Mouse (Mus musculus) WW6 (cell line): Measurements from ENCODE around the gene Lingo1.
A peak's percentile ranks its signal among the peaks of the same experiment; 100 is the strongest.

Experiments used
- DNase-seq: peaks from one replicate; pipeline ENCODE4 v3.0.0-alpha.2; 2013; ENCODE audit warnings: low read depth, low spot score

The Lingo1 gene

DNA sequence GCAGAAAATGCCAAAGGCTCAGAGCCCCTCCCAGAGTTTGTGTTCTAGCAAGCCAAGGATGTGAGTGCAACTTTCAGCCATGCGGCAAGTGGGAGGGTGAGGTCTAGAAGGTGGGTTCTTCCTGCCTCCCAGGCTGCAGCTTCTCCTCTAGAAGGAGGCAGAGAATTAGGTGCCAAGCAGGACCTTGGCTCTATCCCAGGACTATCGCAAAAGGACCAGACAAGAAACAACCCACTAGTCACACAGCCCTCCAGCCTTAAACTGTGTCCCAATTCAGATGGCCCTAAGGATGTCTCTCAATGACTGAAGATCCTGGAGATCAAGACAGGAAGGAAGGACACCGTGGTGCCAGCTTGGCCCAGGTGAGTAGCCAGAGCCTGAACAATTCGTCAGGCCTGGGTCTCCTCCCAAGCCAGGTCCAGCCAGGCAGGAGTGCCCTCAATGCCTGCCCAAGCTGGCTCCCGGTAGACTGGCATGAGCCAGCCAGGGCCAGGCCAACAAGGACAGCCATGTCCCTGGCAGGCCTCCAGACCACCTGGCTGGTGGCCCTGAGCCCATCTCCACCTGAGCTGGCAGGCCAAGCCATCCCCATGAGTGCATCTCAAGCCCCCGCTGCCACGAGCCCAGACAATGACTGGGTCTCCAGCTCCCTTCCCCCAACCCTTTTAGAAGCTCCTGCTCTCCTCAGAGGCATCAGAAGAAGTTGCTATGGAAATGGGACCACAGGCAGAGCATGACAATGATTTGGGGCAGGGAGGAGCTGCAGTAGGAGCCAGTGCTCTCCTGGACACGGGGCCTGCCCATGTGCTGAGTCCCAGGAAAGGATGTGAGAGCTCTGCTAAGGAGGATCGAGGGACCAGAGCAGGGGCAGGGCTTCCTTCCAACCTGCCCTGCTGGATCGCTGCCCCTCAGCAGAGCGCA is 19.1 kb downstream of the Lingo1 start:
- DNase-seq: no peak

DNA sequence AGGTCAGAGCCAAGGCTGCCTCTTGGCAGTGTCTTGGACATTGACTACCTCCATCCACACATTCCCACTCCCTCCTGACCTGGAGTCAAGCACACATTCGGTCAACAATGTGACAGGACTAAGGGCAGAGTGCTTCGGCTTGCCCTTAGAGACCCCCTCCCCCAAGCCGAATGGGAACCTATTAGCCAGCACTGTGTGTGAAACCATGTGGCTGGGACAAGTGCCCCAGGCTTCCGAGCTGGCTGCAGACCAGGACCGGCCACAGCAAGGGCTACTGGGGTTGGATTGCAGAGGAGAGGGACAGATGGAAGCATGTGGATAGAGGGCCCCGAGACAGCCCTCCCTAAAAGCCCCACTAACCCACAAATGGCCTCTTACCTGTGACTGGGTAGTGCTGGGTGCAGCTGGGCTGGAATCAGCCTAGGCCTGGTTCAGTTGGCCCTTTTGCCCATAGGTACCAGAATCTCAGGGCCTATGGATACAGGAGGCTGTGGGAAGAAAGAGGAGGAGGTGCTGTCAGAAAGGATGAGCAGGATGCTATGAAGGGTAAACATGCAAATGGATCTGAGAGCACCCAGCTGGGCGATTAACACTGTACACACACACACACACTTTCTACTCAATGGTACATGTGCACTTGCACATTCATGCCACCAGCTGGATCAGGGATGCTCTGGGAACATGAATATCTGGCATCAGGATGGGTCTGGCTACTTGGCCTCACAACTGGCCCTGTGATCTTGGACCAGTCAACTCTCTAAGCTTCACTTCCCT is 20.9 kb downstream of the Lingo1 start:
- DNase-seq: no peak

DNA sequence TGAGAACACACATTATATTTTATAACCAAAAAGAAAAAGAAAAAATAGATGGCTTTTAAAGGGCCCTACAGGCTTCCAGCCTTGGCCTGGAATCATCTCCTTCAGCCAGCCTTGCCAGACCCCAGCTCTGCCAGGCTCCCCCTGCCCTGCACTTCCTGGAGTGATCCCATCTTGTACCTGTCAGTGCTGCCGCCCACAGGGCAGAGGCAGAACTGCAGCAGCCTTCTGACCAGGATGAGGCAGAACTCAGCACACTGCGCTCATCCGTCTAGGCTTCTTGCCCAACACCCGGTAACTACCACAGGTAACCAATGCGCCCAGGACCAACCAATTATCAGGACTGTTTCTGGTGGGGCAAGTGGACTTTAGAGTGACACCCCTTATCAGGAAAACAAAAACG is 22.0 kb downstream of the Lingo1 start:
- DNase-seq: peak; percentile 50

DNA sequence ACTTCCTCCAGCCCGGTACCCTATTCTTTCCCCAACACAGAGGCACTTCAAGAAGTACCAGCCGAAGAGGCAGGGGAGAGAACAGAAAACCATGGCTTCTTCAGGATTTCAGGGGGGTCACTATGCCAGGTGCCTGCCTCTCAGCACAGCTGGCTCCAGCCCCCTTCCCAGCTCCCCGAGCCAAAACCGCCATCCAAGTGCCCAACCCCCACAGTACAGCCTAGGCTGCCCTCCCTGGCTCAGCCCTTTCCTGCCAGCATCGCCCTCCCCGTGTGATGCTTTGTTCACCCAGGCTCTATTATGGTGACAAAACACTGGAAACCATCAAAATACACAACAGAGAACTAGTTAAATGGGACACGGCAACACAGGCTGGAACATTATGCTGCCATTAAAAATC is 22.6 kb downstream of the Lingo1 start:
- DNase-seq: no peak

DNA sequence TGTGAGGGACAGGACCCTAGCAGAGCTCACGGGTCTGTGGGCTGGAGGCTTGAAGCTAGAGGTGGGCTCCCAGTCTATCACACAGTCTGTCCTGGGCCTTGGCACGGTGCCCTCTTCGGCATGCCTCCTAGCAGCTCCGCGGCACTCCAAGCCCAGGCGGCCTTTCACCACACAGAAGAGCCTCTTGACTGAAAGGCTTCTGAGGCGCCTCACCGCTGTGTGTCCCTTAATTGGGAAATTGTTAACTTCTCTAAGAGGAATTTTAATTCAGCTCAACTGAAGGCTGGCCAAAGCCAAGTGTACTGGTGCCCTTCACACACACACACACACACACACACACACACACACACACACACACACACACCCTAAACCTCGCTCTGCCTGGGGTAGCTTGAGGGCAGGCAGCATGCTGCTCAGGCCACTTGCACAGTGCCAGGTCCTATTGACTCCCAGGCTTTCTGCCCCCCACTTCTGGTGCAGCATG is 28.6 kb downstream of the Lingo1 start:
- DNase-seq: no peak

DNA sequence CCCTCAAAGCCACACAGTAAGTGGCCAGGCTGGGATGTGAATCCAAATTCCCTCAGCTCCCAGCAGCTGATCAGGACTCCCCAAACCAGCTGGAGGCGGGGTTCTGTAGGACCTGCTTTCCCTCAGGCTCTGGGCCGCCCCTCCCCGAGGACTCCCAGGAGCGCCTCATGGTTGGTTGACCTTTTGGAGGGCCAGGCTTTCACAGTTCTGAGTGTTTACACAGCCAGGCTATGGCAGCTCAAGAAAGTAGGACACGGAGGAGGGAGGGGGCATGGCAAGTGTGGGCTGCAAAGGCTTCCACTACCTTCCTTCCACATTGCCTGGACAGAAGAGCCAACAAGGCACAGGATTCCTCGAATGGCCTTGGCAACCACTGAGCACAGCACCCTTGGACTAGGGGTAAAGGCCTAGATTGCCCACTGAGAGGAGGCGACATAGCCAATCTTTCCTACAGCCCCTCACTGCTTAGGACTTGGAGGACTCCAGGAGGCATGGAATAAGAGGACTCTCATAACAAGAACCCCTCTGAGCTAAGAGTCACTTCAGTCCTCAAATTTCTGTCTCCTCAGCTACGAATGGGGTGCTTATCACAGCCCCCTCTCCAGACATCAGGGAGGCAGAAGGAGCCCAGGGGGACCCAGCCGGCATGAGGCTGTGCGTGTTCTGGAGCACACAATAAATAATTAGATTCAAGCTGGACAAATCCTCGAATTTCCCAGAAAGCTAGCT is 29.5 kb downstream of the Lingo1 start:
- no peak for DNase-seq

DNA sequence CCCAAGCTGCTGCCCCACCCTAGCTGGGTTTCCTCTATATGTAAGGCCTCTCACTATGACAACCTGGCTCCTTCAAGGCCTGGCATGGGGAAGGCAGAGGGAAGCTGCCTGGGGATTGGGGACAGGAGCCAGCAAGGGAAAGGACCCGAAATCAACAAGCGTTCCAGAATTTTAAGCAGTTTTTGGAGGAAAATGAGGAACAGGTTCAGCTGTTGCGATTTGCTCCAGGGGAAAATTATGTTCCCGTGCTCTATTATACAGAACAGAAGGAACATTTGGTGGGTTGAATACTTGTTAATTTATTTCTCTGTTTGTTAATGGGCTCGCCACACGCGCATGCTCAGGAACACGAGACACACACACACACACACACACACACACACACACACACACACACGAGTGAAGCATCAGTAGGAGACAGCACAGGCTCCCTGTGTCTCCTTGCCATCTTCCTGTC is 34.1 kb downstream of the Lingo1 start:
- DNase-seq: no peak

DNA sequence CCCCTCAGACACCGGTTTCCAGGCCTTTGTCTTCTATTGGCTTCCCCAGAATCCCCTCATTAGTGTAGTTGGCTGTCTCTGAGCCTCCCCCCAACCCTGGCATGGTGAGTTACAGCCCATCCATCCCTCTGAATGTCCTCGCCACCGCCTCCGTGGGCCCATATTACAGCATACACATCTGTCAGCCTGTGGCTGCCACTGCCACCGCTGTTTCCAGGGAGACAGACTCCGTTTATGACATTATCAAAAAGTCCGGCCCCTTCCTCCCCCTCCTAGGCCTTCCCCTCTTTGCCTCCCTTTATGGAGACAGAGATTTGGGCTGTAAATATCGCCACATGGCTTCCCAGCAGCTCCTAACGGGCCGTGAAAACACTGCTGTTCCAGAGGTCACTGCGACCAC is 38.5 kb downstream of the Lingo1 start:
- no peak for DNase-seq

DNA sequence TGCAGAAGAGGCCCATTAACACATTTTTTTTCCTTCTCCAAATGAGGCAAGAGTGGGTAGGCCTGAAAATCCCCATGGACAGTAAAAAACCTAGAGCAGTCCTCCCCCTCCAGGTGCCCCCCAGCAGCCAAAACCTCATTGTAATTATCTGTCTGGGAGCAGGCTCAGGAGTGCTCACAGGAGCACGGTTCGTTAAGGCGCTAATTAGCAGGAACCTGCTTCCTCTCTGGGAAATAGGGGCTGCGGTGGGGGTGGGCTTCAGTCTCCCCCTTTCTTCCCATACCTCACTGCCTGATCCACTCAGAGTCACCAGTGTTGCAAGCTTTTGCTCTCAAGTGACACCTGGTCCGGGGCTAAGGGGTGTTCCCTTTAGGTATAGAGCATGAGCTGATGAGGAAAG is 41.1 kb downstream of the Lingo1 start:
- no peak for DNase-seq

DNA sequence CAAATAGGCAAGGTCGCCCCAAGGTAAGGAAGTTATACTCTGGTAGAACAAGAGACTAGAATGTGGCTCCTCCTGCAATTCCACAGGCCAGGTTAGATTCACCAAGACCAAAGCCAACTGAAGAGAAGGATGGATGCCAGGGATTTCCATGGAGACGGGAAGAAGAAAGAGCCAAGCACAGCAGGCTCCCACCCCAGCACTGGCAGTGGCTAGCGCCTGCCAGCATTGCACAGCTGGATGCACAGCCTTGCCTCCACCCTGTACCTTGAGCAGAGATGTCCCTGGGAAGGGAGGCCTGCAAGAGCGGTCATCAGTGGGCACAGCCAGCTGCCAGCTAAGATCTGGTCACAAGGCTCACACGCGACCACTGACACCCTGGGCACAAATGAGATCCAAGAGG is 42.9 kb downstream of the Lingo1 start:
- DNase-seq: no peak

DNA sequence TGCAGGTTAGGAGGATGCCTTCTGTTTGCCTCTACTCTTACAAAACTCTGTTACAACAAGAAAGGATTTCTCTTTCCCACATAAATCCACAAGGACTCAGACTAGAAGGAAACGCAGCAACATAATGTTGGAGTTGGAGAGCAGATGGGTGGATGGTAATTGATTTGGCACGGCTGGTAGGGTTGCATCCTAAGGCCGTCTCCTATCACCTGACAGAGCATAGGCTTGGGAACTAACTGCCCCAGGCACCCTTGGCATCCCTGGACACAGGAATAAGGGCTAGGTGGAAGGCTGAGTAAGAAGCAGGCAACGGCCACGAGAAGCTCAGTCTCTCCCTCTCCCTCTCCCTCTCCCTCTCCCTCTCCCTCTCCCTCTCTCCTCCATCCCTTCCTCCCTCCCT is 48.2 kb downstream of the Lingo1 start:
- no peak for DNase-seq

DNA sequence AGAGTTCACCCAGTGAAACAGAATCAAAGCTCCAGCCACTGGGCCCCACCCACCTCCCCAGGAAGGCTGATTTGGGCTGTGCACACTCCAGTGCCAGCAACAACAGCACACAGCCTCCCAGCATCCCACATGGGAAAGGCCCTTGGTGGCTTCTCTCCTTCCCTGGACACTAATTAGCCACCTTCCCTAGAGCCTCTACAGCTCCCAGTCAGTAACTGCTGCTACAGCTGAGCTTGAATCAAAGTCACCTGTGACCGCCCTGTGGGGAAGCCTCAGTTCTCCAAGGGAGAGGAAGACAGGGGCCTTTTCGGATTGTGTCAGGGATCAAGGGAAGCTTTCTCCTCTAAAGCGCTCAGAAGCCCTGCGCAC is 49.4 kb downstream of the Lingo1 start:
- DNase-seq: no peak

DNA sequence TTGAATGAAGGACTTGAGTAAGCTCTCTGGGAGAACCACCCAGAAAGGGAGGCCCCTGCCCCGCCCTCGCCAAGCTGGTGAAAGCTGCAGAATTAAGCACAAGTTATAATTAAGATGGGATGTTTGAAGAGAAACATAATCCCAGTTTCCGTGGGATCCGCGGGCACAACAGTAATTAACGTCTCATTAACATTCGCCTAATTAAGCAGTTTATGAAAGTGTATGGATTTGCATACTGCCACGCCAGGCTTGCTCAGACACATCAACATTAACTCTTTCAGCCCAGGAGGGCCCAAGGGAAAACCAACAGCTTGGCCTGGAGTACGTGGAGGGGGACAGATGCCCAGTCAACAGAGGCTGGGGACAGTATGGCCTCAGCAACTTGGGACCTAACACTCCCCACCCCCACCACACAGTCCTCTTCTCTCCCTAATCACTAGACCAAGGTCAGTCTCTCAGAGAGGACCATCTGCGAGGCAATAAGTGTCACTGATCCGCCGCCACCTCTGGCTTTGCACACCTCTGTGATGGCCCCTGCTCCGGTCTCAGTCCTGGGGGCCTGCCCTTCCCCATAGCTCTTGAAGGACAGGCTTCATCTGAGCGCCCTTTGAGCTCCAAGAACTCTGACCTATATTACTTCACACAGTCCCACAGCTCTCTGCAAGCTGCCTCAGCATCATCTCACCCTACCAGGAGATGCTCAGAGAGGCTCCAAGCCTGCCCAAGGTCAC is 49.9 kb downstream of the Lingo1 start:
- no peak for DNase-seq

DNA sequence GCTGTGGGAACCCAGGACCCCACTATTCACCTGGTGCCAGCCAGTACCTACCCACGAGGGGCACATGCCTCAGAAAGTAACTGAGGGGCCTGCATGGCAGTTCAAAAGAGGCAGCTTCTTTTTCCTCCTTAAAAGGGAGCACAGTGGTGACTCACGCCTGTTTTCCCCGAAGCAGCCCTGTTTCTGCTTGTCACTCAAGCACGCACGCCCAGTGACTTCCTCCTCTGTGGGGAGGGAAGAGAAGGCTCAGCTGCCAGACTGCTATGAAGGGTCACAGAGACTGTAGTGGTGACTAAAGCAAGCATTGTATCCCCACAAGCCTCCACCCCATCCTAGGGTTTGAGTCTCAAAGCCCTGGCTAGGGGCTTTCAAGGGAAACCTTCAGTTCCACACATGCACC is 51.9 kb downstream of the Lingo1 start:
- no peak for DNase-seq

DNA sequence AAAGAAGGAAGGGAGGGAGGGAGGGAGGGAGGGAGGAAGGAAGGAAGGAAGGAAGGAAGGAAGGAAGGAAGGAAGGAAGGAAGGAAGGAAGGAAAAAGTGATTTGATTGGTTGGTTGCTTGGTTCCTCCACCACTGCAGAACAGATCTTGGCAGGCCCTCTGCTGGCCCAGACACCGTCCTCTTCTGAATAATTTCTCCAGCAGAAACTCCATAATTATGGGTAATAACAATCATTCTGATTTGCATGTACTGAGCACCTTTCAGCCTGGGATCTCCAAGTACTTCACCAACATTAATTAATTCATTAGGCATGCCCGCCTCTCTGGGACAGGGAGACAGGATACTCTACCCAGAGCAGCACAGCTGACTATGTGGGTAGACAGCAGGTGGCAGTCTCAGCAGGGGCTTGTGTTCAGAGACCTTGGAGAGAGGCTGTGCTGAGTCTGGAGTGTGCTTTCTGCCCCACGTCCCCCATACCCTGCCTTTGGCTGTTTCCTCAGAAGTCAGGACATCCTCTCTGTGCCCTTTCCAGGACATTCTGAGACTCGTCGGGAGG is 57.0 kb downstream of the Lingo1 start:
- DNase-seq: no peak

DNA sequence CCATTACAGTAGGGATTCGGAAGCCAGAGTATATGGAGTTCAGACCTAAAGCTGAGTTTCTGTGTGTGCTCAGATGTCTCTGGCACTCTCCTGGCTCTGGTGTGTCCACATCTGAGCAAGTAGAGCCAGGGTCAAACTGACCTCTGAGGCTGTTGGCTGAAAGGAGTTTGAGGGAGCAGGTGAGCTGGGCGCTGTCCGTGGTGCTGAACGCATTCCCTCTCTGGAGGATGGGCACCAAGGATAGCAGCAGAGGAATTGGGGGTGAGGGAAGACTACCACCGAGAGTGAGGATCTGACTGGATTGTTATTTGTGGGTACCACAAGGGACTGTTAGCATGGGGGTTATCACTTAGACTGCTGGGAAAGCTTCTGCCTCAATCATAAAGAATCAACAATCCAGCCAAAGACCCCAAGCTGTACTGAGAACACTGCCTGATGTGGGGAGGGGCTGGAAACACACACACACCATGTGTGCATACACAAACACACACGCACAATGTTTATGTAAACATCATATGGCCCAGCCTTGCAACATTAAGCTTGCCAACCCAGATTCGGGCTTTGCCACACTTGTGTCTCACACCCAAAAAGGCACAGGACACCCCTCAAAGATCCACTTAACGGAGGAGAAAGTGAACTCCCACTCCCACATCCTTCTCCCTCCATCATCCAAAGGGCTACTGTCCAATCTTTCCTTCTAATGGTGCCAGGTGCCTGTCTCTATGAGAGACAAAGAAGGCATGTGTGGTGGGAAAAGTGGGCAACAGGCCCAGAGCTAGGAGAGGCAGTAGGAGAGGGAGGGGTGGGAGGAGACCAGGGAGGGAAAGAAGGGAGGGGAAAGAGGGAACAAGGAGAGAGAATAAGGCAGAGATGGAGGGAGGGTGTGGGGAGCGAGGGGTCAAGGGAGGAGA is 57.8 kb downstream of the Lingo1 start:
- peak; percentile 26 for DNase-seq

DNA sequence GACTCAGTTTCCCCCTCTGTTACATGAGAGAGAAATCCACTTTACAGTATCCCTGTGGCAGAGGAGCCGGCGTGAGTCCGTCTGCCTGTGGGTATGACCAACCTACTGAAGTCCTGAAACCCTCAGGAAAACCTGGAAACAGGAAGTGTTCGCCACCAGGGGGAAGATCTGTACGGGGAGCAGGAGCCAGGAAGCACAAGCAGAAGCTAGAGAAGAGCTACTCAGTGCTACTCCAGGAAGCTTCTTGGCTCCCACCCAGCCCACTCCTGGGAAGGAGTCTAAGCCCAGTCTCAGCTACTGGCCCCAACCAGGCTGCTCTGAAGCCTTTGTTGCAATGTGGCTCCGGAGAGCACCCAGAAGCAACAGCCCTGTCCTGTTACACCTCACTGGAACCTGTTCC is 61.9 kb downstream of the Lingo1 start:
- DNase-seq: no peak

DNA sequence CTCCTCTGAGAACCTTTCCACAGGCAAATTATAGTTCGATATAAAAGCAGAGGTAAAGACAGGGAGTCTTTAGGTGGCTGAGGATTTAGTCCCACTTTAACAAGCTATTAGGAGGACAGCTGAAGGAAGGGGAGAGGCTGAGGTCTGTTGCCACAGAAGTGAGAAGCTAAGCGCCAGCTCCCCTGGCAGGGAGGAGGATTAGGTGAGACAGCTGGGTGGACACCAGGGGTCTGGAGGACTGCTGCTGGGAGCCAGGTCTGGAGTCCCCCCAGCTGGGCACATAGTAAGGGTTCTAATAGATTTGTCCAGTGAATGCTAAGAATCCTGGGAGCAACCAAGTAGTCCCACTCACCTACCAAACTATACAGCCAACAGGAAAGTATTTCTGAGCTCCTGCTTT is 65.3 kb downstream of the Lingo1 start:
- DNase-seq: no peak

DNA sequence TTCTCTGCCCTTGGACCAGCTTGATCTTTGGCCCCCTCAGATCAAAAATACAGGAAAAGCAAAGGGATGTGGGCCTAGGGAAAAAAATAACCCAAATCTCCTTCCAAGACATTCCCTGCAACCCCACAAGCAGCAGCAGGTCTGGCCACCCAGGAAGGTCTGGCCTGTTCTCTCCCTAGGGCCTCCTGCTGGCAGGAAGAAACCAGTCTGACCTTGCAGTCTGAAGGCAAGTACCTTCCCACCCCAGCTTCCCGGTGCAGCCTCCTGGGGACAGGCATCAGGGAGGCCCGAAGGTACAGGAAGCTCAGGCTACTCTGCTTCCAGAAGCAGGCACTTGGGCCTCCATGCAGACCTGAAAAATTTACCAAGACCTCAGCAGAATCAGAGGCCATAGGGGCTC is 67.1 kb downstream of the Lingo1 start:
- no peak for DNase-seq
